Mouse (Mus musculus): ENCODE measurements at regions not wholly inside any gene's neighbourhood (a gene's known extent, or its start where the extent isn't known, plus 50 kb on each side); places are given as distances from the start of the nearest gene placed in this dataset.

DNA sequence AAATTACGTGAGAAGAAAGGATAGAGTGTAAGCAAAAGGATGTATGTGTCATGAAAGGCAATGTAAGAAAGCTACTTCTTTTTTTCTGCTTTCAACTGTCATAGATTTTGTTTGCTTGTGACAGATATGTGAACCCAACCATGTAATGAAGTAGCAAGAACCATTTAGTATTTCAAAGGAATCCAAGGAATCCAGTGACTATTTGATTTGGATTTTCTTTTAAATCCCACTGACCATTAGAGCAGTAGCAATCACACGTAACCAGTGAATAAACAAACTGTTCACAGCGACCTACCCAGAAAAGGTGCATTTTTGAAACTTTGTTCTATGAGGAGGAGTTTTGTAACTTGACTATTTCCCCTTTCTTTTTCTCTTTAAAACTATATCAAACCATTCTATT, 981.2 kb upstream of the Luzp2 start:
- DNase-seq (ENCODE audit: inconsistent ontology term), result peak; percentile 63

DNA sequence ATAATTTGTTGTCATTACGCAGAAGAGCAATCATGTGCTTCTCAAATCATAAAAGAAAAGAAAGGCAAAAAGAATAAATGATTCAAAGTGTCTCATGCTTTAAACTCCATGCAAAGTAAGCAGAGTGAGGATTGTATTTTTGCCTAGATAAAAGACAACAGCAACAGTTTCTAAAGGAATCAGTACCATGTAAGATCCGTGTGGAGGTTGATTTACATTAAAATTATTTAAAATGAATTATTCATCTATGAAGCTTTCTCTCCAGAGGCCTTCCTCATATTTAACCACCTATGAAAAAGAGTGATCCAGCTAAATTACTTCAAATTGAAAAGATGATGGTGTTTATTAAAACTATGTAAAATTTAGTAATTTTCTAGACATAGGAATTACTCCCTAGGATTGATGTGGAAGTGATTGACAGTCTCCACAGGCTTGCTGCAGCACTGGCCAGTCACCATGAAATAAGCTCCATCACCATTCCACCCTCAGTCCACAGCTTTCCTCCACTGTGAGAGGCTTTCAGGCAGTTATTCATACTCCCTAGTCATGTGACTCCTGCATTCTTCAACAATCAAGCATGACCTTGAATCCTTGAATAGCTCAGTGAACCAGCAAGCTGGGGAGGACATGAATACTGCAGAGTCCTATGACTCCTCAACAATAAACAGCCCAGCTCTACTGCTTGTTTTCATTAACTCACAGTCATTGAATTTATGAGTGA, 962.7 kb upstream of the Luzp2 start:
- peak; percentile 73 for DNase-seq (ENCODE audit: inconsistent ontology term)

DNA sequence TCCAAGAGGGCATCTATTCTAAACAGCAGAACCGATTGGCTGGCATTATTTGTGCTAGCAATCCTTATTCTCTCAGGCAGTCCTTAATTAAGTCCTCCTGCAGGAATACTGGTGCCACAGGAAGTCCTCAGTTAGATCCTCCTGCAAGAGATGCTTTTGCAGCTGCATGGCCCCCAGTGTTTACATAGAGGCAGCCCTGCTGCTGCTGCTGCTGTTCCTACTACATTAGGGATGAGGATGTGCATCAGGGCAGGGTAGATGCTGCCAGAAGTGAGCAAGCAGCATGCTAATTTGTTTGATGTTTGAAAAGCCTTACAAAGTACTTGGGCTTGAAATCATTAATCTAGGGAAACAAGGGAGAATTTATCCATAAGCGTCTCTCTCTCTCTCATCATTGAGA, 922.3 kb upstream of the Luzp2 start:
- DNase-seq (ENCODE audit: inconsistent ontology term), result no peak

DNA sequence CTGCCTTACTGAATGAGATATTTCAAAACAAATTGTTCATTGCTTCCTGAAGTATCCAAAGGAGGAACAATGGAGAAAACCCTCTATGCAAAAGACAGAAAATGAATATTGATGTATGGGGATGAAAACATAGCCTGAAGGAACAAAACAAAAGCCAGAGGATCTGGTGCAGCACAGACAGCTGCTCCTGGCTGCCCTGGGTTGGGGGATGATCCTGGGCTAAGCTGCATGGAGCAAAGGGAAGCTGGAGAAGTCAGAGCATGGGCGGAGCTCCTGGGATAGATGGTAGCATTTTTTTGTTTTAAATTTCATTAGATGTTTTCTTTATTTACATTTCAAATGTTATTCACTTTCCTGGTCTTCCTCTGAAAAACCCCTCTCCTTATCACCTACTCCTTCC, 879.6 kb upstream of the Luzp2 start:
- no peak for DNase-seq (ENCODE audit: inconsistent ontology term)

DNA sequence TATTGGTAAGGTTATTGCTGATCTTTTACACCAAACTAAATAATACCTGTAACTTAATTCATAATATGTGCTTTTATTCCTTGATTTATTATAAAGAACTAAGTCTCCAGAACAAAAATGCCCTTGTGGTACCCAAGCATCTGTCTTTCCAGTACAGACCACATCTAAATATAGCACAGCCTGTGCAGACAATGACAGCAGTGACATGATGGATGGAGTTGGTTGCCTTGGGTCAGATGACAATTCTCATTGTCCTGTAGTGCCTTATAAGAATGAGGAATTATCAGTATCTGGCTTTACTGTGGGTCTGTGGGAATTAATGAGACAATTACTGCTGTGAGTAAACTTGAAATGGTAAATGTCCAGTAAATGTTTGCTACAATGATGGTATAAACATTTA, 859.8 kb upstream of the Luzp2 start:
- DNase-seq (ENCODE audit: inconsistent ontology term), result no peak

DNA sequence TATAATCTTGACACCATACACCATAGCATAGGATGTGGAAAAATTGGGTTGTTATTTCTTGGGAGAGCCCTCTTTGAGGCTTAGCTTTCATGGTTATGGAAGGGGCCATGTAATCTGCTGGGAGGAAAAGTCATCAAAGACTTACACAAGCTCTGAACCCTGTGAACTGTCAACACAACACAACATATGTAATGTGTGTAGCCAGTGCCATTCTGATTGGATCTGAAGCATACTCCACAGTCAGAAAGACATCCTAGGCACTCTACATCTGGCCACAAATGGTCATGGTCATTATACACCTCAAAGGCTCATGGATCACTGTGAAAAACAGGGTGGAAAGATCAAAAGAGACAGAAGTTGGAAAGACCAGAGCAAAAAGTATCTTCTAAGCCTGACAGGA, 839.3 kb upstream of the Luzp2 start:
- no peak for DNase-seq (ENCODE audit: inconsistent ontology term)

DNA sequence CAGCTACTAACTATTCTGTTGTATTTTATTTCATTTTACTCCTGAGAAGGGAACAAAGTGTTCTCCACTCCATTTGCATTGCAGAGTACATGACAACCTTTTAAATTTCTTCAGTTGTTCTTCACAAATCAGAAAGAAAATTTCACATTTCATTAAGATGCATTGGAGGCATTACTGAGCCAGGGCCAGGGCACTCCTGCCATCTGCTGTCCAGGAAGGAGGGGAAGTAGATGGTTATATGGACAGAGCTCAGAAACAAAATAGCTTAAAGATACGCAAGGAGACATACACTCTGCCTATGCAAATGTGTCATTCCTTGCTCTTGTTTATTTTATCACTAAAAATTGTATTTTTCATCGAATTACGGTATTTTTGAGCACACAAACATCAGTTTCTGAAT, 826.6 kb upstream of the Luzp2 start:
- no peak for DNase-seq (ENCODE audit: inconsistent ontology term)

Data from Muller cell, postnatal 12 days (primary cell).